In the genomic region with DNA sequence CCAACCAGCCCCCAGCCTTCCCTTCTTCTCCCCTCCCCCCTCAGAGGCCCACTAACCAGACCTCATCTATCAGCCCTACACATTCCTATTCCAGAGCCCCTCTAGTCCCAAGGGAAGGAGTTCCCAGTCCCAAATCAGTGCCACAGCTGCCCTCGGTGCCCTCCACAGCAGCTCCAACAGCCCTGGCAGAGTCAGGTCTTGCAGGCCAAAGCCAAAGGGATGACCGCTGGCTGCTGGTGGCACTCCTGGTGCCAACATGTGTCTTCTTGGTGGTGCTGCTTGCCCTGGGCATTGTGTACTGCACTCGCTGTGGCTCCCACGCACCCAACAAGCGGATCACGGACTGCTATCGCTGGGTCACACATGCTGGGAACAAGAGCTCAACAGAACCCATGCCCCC, we compare ENCODE assay signal across 11 mouse cellular contexts. TPM values are rescaled to one million over a fixed set of nuclear protein-coding genes. Genes with fewer than 3 reads are reported as not detected.
A peak's percentile ranks its signal among the peaks of the same experiment; 100 is the strongest.
DNase-seq lines count a peak whose midpoint lies in the region; ATAC-seq and TF ChIP-seq lines count a peak whose summit lies in the region.
"Had no signal": no experiment of that assay in that cellular context is flagged by ENCODE, and none has a peak within 500 bp of the region (broad histone marks: within the 10 kb centered on the region; RNA-seq: fewer than 3 reads in every experiment).

No protein-coding gene starts in this region.

- H3K4me2 ChIP-seq in heart, embryonic 16.5 days (ENCODE audit: low read depth, low read length): peak overlapping the region; percentile 95
- peak overlapping the region; percentile 90 for H3K4me2 ChIP-seq in intestine, embryonic 15.5 days (replicated peaks)
- peak overlapping the region; percentile 73 for H3K4me2 ChIP-seq in stomach, postnatal 0 days (replicated peaks; ENCODE audit: low read depth)

- peaks cover 24% of the 10 kb centered on the region for H3K4me1 ChIP-seq in heart, embryonic 16.5 days (ENCODE audit: control insufficient read depth, insufficient read depth, low read length)
- peaks cover 35% of the 10 kb centered on the region for H3K4me1 ChIP-seq in testis, adult 2 months (ENCODE audit: control insufficient read depth, insufficient read depth, low read length)
- peaks cover 62% of the 10 kb centered on the region for H3K4me1 ChIP-seq in intestine, embryonic 15.5 days (replicated peaks)
- H3K4me1 ChIP-seq in stomach, postnatal 0 days (replicated peaks; ENCODE audit: control insufficient read depth, insufficient read depth): peaks cover 9% of the 10 kb centered on the region; the same call in 1 of the 2 replicates

- H3K9me3 ChIP-seq in heart, embryonic 16.5 days (replicated peaks; ENCODE audit: control insufficient read depth, low read length): no peaks in the 10 kb centered on the region
- H3K9me3 ChIP-seq in intestine, embryonic 15.5 days: no peaks in the 10 kb centered on the region
- no peaks in the 10 kb centered on the region for H3K9me3 ChIP-seq in stomach, postnatal 0 days (ENCODE audit: control insufficient read depth, low read length)
- H3K9me3 ChIP-seq: G1E had no signal

- peaks cover 22% of the 10 kb centered on the region for H3K27me3 ChIP-seq in heart, embryonic 16.5 days (ENCODE audit: control insufficient read depth, insufficient read depth, low read length)
- no peaks in the 10 kb centered on the region for H3K27me3 ChIP-seq in testis, adult 2 months (ENCODE audit: control insufficient read depth, insufficient read depth, low read length)
- H3K27me3 ChIP-seq in intestine, embryonic 15.5 days (replicated peaks): peaks cover 21% of the 10 kb centered on the region
- no peaks in the 10 kb centered on the region; the same call in 1 of the 2 replicates for H3K27me3 ChIP-seq in stomach, postnatal 0 days (ENCODE audit: control insufficient read depth, insufficient read depth, low read length)

- 77% methylated on average over 7 of the region's 7 CpGs for WGBS in heart, embryonic 16.5 days
- WGBS in intestine, embryonic 15.5 days: 70% methylated on average over 7 of the region's 7 CpGs
- WGBS in stomach, postnatal 0 days: 76% methylated on average over 7 of the region's 7 CpGs

- no peak for ATAC-seq in heart, embryonic 16.5 days (replicated peaks; ENCODE audit: extremely low read depth, insufficient read depth, low FRiP score)
- ATAC-seq in intestine, embryonic 15.5 days: no peak
- ATAC-seq in stomach, postnatal 0 days (ENCODE audit: low FRiP score, low TSS enrichment): no peak

- intact Hi-C loops in heart, postnatal 14 days (cut with DNase I): loop anchor here (5.0 kb wide), 1 partner anchor 53 kb away; no protein-coding TSS in a partner anchor

- no peak for TF ChIP-seq POLR2A in testis, adult 2 months (IDR thresholded peaks at IDR 0.05; ENCODE audit: control insufficient read depth, low read depth, low read length)

- H3K4me3 ChIP-seq in heart, embryonic 16.5 days (ENCODE audit: low read length): no peak overlapping the region
- H3K4me3 ChIP-seq in testis, adult 2 months (ENCODE audit: control insufficient read depth, low read depth, low read length): peak overlapping the region; percentile 28
- H3K4me3 ChIP-seq in intestine, embryonic 15.5 days (replicated peaks): peak overlapping the region; percentile 55
- peak overlapping the region; percentile 60 for H3K4me3 ChIP-seq in stomach, postnatal 0 days (ENCODE audit: low read depth, low read length)

- H3K36me3 ChIP-seq in heart, embryonic 16.5 days (ENCODE audit: control insufficient read depth, insufficient read depth): no peaks in the 10 kb centered on the region
- H3K36me3 ChIP-seq in testis, adult 2 months (ENCODE audit: control insufficient read depth, insufficient read depth, low read length): no peaks in the 10 kb centered on the region
- no peaks in the 10 kb centered on the region for H3K36me3 ChIP-seq in intestine, embryonic 15.5 days
- no peaks in the 10 kb centered on the region for H3K36me3 ChIP-seq in stomach, postnatal 0 days (ENCODE audit: control insufficient read depth, insufficient read depth, low read length)
- H3K36me3 ChIP-seq: G1E had no signal

- no peak for DNase-seq in heart, postnatal 14 days
- DNase-seq in testis, postnatal 10 days (ENCODE audit: low spot score): no peak
- no peak for DNase-seq in stomach, postnatal 0 days (ENCODE audit: low spot score)
- DNase-seq in layer of hippocampus, postnatal 14 days (ENCODE audit: low spot score in 2 of 2): no peak
- no peak for DNase-seq in gastrocnemius, postnatal 25 days
- DNase-seq: cerebellum, adult 8-10 months; lung, adult 18-20 months had no signal

- H3K27ac ChIP-seq in heart, embryonic 16.5 days (ENCODE audit: low read length): no peak overlapping the region
- no peak overlapping the region for H3K27ac ChIP-seq in testis, adult 2 months (ENCODE audit: control insufficient read depth, insufficient read depth, low read depth, low read length)
- H3K27ac ChIP-seq in intestine, embryonic 15.5 days: peak overlapping the region; percentile 88; the same call in 1 of the 2 replicates
- no peak overlapping the region for H3K27ac ChIP-seq in stomach, postnatal 0 days (replicated peaks)

- no peak for TF ChIP-seq EP300 in stomach, postnatal 0 days (optimal IDR thresholded peaks at IDR 0.05)

- no peak overlapping the region for H3K9ac ChIP-seq in heart, embryonic 16.5 days (ENCODE audit: low read length)
- peak overlapping the region; percentile 28 for H3K9ac ChIP-seq in intestine, embryonic 15.5 days
- peak overlapping the region; percentile 31; the same call in 1 of the 2 replicates for H3K9ac ChIP-seq in stomach, postnatal 0 days (ENCODE audit: low read length)

- TF ChIP-seq CTCF in testis, adult 2 months (IDR thresholded peaks at IDR 0.05; ENCODE audit: control insufficient read depth, insufficient read depth, insufficient replicate concordance, low read depth, low read length): no peak
- TF ChIP-seq CTCF in stomach, postnatal 0 days (IDR thresholded peaks at IDR 0.05; ENCODE audit: low read depth): no peak

RNA-seq across cellular contexts. Expression of gene Cd248, which starts 2.1 kb away (rescaled TPM):
- 21.1 and 23.4 TPM in 2 replicates for polyA plus RNA-seq in heart, embryonic 16.5 days (2015; fragmentation: Nextera tagmentation; extraction: Ambion mirVana)
- 10 to 100 TPM; 21.3 to 23.9 TPM for total RNA-seq in heart, postnatal 14 days (2021)
- 2.5 and 2.9 TPM in 2 replicates for polyA plus RNA-seq in testis, adult 2 months (2012; rRNA removed)
- 47.7 and 48.0 TPM in 2 replicates for polyA plus RNA-seq in intestine, embryonic 15.5 days (2015; fragmentation: Nextera tagmentation; extraction: Ambion mirVana)
- polyA plus RNA-seq in stomach, postnatal 0 days (2015; fragmentation: Nextera tagmentation; extraction: Ambion mirVana): 31.6 and 39.5 TPM in 2 replicates
- 1 to 10 TPM; 6.5 to 7.7 TPM for total RNA-seq in layer of hippocampus, postnatal 14 days (2021)
- total RNA-seq in gastrocnemius, postnatal 25 days (2021): 10 to 100 TPM; 13.8 to 23.3 TPM
- total RNA-seq: G1E had no signal
- polyA plus RNA-seq: G1E had no signal

RNA-seq across cellular contexts. Expression of gene Tmem151a, which starts 15.4 kb away (rescaled TPM):
- polyA plus RNA-seq in heart, embryonic 16.5 days (2015; fragmentation: Nextera tagmentation; extraction: Ambion mirVana): 3.2 and 4.6 TPM in 2 replicates
- total RNA-seq in heart, postnatal 14 days (2021): 1 to 10 TPM; 2.7 to 2.8 TPM
- polyA plus RNA-seq in testis, adult 2 months (2012; rRNA removed): 22.5 and 22.6 TPM in 2 replicates
- 5.6 and 6.5 TPM in 2 replicates for polyA plus RNA-seq in intestine, embryonic 15.5 days (2015; fragmentation: Nextera tagmentation; extraction: Ambion mirVana)
- polyA plus RNA-seq in stomach, postnatal 0 days (2015; fragmentation: Nextera tagmentation; extraction: Ambion mirVana): 10.4 and 11.4 TPM in 2 replicates
- total RNA-seq in layer of hippocampus, postnatal 14 days (2021): 100 to 1,000 TPM; 133 to 135 TPM
- total RNA-seq in gastrocnemius, postnatal 25 days (2021): not detected
- polyA plus RNA-seq: G1E had no signal

RNA-seq across cellular contexts. Expression of gene Yif1a, which starts 18.4 kb away (rescaled TPM):
- polyA plus RNA-seq in heart, embryonic 16.5 days (2015; fragmentation: Nextera tagmentation; extraction: Ambion mirVana): 94.1 and 98.6 TPM in 2 replicates
- total RNA-seq in heart, postnatal 14 days (2021): 10 to 100 TPM; 70.4 to 70.8 TPM
- 134 and 144 TPM in 2 replicates for polyA plus RNA-seq in testis, adult 2 months (2012; rRNA removed)
- polyA plus RNA-seq in intestine, embryonic 15.5 days (2015; fragmentation: Nextera tagmentation; extraction: Ambion mirVana): 109 and 126 TPM in 2 replicates
- polyA plus RNA-seq in stomach, postnatal 0 days (2015; fragmentation: Nextera tagmentation; extraction: Ambion mirVana): 128 and 131 TPM in 2 replicates
- total RNA-seq in layer of hippocampus, postnatal 14 days (2021): 10 to 100 TPM; 25.8 to 28.0 TPM
- 10 to 100 TPM; 38.1 to 47.5 TPM for total RNA-seq in gastrocnemius, postnatal 25 days (2021)

RNA-seq across cellular contexts. Expression of gene Rin1, which starts 19.7 kb away (rescaled TPM):
- 1.8 and 2.2 TPM in 2 replicates for polyA plus RNA-seq in heart, embryonic 16.5 days (2015; fragmentation: Nextera tagmentation; extraction: Ambion mirVana)
- total RNA-seq in heart, postnatal 14 days (2021): 1 to 10 TPM; 1.8 TPM
- polyA plus RNA-seq in testis, adult 2 months (2012; rRNA removed): 27.1 and 27.5 TPM in 2 replicates
- 2.7 and 3.9 TPM in 2 replicates for polyA plus RNA-seq in intestine, embryonic 15.5 days (2015; fragmentation: Nextera tagmentation; extraction: Ambion mirVana)
- polyA plus RNA-seq in stomach, postnatal 0 days (2015; fragmentation: Nextera tagmentation; extraction: Ambion mirVana): 2.6 TPM in 2 replicates
- total RNA-seq in layer of hippocampus, postnatal 14 days (2021): 10 to 100 TPM; 68.7 to 72.6 TPM
- total RNA-seq in gastrocnemius, postnatal 25 days (2021): 1 to 10 TPM; 1.3 to 2.1 TPM

RNA-seq across cellular contexts. Expression of gene Cnih2, which starts 28.3 kb away (rescaled TPM):
- polyA plus RNA-seq in heart, embryonic 16.5 days (2015; fragmentation: Nextera tagmentation; extraction: Ambion mirVana): 2.3 and 2.8 TPM in 2 replicates
- under 1 TPM in 1 of 2 experiments, not detected in 1; 0.63 TPM for total RNA-seq in heart, postnatal 14 days (2021)
- polyA plus RNA-seq in testis, adult 2 months (2012; rRNA removed): 42.8 and 43.5 TPM in 2 replicates
- polyA plus RNA-seq in intestine, embryonic 15.5 days (2015; fragmentation: Nextera tagmentation; extraction: Ambion mirVana): 12.7 and 13.4 TPM in 2 replicates
- 5.6 and 7.1 TPM in 2 replicates for polyA plus RNA-seq in stomach, postnatal 0 days (2015; fragmentation: Nextera tagmentation; extraction: Ambion mirVana)
- total RNA-seq in layer of hippocampus, postnatal 14 days (2021): 100 to 1,000 TPM; 783 to 856 TPM
- total RNA-seq in gastrocnemius, postnatal 25 days (2021): not detected
